Mouse (Mus musculus) adrenal gland, postnatal 25 days (tissue): ENCODE results near the gene Gpc6. TPM values are rescaled to one million over a fixed set of nuclear protein-coding genes. Genes with fewer than 3 reads are reported as not detected.

Source experiments
- DNase-seq: peaks from one replicate; pipeline ENCODE4 v3.0.0; 2021; ENCODE audit warnings: mixed read lengths
- microRNA-seq, 2 experiments: library from miRNA; unstranded; fragments of <30 nt; microRNA quantifications; one replicate each; pipeline ENCODE4 v1.2.0; 2021
- total RNA-seq: library from RNA; stranded (reverse); gene quantifications from 2 replicates; pipeline ENCODE4 v1.2.3, GENCODE M21; 2021

The Gpc6 gene
- total RNA-seq, 1 experiment from 2014 or later: 12.1 TPM

- DNase-seq: no peak
Measured at GRCm38 (mm10) chr14:118021867-118022543, 1096.9 kb downstream of the Gpc6 start.

Small RNA genes lying within 50 kb of the gene (microRNA-seq; reads per million reads assigned to microRNA genes)
- gene Mir6239: 0 to 0.36 reads per million in 2 experiments
